Mouse (Mus musculus) olfactory bulb, adult 2 months (tissue): ENCODE results near the gene Notch4.

Source experiments
- CTCF ChIP-seq: fragments of 200-500 bp; IDR thresholded peaks from 2 replicates; pipeline ENCODE4 v1.5.1; 2012; ENCODE audit warnings: low read depth, mild to moderate bottlenecking, low read length, moderate library complexity; ENCODE audit not compliant: insufficient read depth
- POLR2A ChIP-seq: fragments of 200-500 bp; IDR thresholded peaks from 2 replicates; pipeline ENCODE4 v1.6.1; 2012; ENCODE audit warnings: mild to moderate bottlenecking, low read depth, low read length, moderate library complexity; ENCODE audit not compliant: insufficient read depth

GRCm38 (mm10) chr17:34588767-34589166, 24.7 kb downstream of the Notch4 start:
- no peak for TF ChIP-seq POLR2A
- no peak for TF ChIP-seq CTCF
